In genomic region chr7:126397221-126397620, GRCm38 (mm10) we compare ENCODE assay signal across 8 mouse cellular contexts. TPM values are rescaled to one million over a fixed set of nuclear protein-coding genes. Genes with fewer than 3 reads are reported as not detected.
DNase-seq lines count a peak whose midpoint lies in the region; ATAC-seq lines count a peak whose summit lies in the region.

No protein-coding gene starts in this region.

- H3K4me3 ChIP-seq in heart, embryonic 14.5 days (ENCODE audit: control insufficient read depth in 1 of 2, insufficient read depth in 1 of 2, low read depth in 1 of 2, low read length in 2 of 2), result no peak overlapping the region; a peak in 1 of 4 replicates
- H3K4me3 ChIP-seq in hindbrain, embryonic 16.5 days (ENCODE audit: low read length), result peak overlapping the region; percentile 2; the same call in 1 of the 2 replicates
- peak overlapping the region; percentile 72; the same call in 1 of the 2 replicates for H3K4me3 ChIP-seq in midbrain, embryonic 11.5 days (ENCODE audit: low read depth, low read length)

- H3K27ac ChIP-seq in heart, embryonic 14.5 days (replicated peaks in 1 of 2; ENCODE audit: control insufficient read depth in 1 of 2, insufficient read depth in 1 of 2, low read depth in 2 of 2, low read length in 2 of 2), result peak overlapping the region in 1 of 2 experiments; percentile 44; a peak in 1 of 4 replicates
- no peak overlapping the region for H3K27ac ChIP-seq in hindbrain, embryonic 16.5 days (ENCODE audit: low read depth, low read length)
- H3K27ac ChIP-seq in midbrain, embryonic 11.5 days (ENCODE audit: low read depth, low read length), result no peak overlapping the region

- ATAC-seq in heart, embryonic 14.5 days (ENCODE audit: insufficient number of reproducible peaks, insufficient read depth, low FRiP score, low read depth), result no peak
- ATAC-seq in hindbrain, embryonic 16.5 days, result no peak
- no peak for ATAC-seq in midbrain, embryonic 11.5 days (ENCODE audit: low FRiP score)

- H3K9me3 ChIP-seq in heart, embryonic 14.5 days (ENCODE audit: control insufficient read depth, low read length), result no peaks in the 10 kb centered on the region
- no peaks in the 10 kb centered on the region for H3K9me3 ChIP-seq in hindbrain, embryonic 16.5 days (ENCODE audit: control insufficient read depth, low read length)
- H3K9me3 ChIP-seq in midbrain, embryonic 11.5 days (ENCODE audit: control insufficient read depth, low read length), result no peaks in the 10 kb centered on the region

- 29% methylated on average over 6 of the region's 6 CpGs for WGBS in heart, embryonic 14.5 days
- 60% methylated on average over 6 of the region's 6 CpGs for WGBS in hindbrain, embryonic 16.5 days
- WGBS in midbrain, embryonic 11.5 days, result 56% methylated on average over 6 of the region's 6 CpGs

- H3K36me3 ChIP-seq in heart, embryonic 14.5 days (ENCODE audit: control insufficient read depth, insufficient read depth, low read length), result 0 out of 2 replicates have a peak, but pooled peaks cover 4% of the 10 kb centered on the region
- no peaks in the 10 kb centered on the region for H3K36me3 ChIP-seq in hindbrain, embryonic 16.5 days (ENCODE audit: control insufficient read depth, insufficient read depth, low read length)
- no peaks in the 10 kb centered on the region for H3K36me3 ChIP-seq in midbrain, embryonic 11.5 days (ENCODE audit: control insufficient read depth, insufficient read depth, low read length)

- 0 out of 2 replicates have a peak overlapping the region, but pooled peaks have one; percentile 31 for H3K9ac ChIP-seq in heart, embryonic 14.5 days (ENCODE audit: low read length)
- no peak overlapping the region; the same call in 1 of the 2 replicates for H3K9ac ChIP-seq in hindbrain, embryonic 16.5 days (ENCODE audit: low read depth, low read length)
- H3K9ac ChIP-seq in midbrain, embryonic 11.5 days (ENCODE audit: low read length), result peak overlapping the region; percentile 12; the same call in 1 of the 2 replicates

- H3K4me1 ChIP-seq in heart, embryonic 14.5 days (ENCODE audit: control insufficient read depth in 2 of 2, insufficient read depth in 2 of 2, low read length in 2 of 2), result peaks cover 0 to 8% of the 10 kb centered on the region in 2 experiments; a peak in 3 of 4 replicates
- H3K4me1 ChIP-seq in hindbrain, embryonic 16.5 days (ENCODE audit: control insufficient read depth, insufficient read depth, low read depth, low read length), result peaks cover 8% of the 10 kb centered on the region
- peaks cover 4% of the 10 kb centered on the region for H3K4me1 ChIP-seq in midbrain, embryonic 11.5 days (ENCODE audit: control insufficient read depth, insufficient read depth, low read length)

- peak overlapping the region; percentile 53 for H3K4me2 ChIP-seq in heart, embryonic 14.5 days (ENCODE audit: low read length)
- peak overlapping the region; percentile 44 for H3K4me2 ChIP-seq in hindbrain, embryonic 16.5 days (ENCODE audit: low read length)
- peak overlapping the region; percentile 11; the same call in 1 of the 2 replicates for H3K4me2 ChIP-seq in midbrain, embryonic 11.5 days

- no peak for DNase-seq in heart, postnatal 36 days
- DNase-seq in c-Kit-positive CD71-positive TER-119-positive erythroid progenitor cells, embryonic 14.5 days (ENCODE audit: low spot score), result peak; percentile 49
- DNase-seq in midbrain, embryonic 11.5 days (ENCODE audit: low spot score, missing footprints), result no peak
- no peak for DNase-seq in cerebellum, adult 8-10 months
- DNase-seq in thymus, postnatal 14 days, result no peak
- DNase-seq in kidney, adult 8-10 months, result no peak

- intact Hi-C loops in heart, postnatal 36 days (cut with DNase I), result no loop called here

- no peaks in the 10 kb centered on the region for H3K27me3 ChIP-seq in heart, embryonic 14.5 days (ENCODE audit: control insufficient read depth, insufficient read depth, low read length)
- H3K27me3 ChIP-seq in hindbrain, embryonic 16.5 days (replicated peaks; ENCODE audit: control insufficient read depth, insufficient read depth, low read length), result no peaks in the 10 kb centered on the region
- H3K27me3 ChIP-seq in midbrain, embryonic 11.5 days (ENCODE audit: control insufficient read depth, insufficient read depth, low read length), result no peaks in the 10 kb centered on the region

RNA-seq across cellular contexts. Expression of gene Nfatc2ip, which starts 0.7 kb away (rescaled TPM):
- 1.3 and 2.0 TPM in 2 replicates for polyA plus RNA-seq in heart, embryonic 14.5 days (2014; fragmentation: Nextera tagmentation; extraction: Ambion mirVana)
- 1 to 10 TPM; 3.9 to 4.6 TPM for total RNA-seq in heart, postnatal 36 days (2021)
- 2.1 and 2.3 TPM in 2 replicates for polyA plus RNA-seq in hindbrain, embryonic 16.5 days (2015; fragmentation: Nextera tagmentation; extraction: Ambion mirVana)
- polyA plus RNA-seq in midbrain, embryonic 11.5 days (2014; fragmentation: Nextera tagmentation; extraction: Ambion mirVana), result 4.8 and 4.9 TPM in 2 replicates

RNA-seq across cellular contexts. Expression of gene Cd19, which starts 17.5 kb away (rescaled TPM):
- not detected in 2 replicates for polyA plus RNA-seq in heart, embryonic 14.5 days (2014; fragmentation: Nextera tagmentation; extraction: Ambion mirVana)
- total RNA-seq in heart, postnatal 36 days (2021), result 1 to 10 TPM in 1 of 2 experiments, under 1 TPM in 1; 0.44 to 1.5 TPM
- polyA plus RNA-seq in hindbrain, embryonic 16.5 days (2015; fragmentation: Nextera tagmentation; extraction: Ambion mirVana), result not detected in 2 replicates
- not detected in 2 replicates for polyA plus RNA-seq in midbrain, embryonic 11.5 days (2014; fragmentation: Nextera tagmentation; extraction: Ambion mirVana)

RNA-seq across cellular contexts. Expression of gene Spns1, which starts 20.0 kb away (rescaled TPM):
- polyA plus RNA-seq in heart, embryonic 14.5 days (2014; fragmentation: Nextera tagmentation; extraction: Ambion mirVana), result 35.1 and 35.8 TPM in 2 replicates
- total RNA-seq in heart, postnatal 36 days (2021), result 10 to 100 TPM; 31.5 to 33.1 TPM
- 98.1 and 98.9 TPM in 2 replicates for polyA plus RNA-seq in hindbrain, embryonic 16.5 days (2015; fragmentation: Nextera tagmentation; extraction: Ambion mirVana)
- polyA plus RNA-seq in midbrain, embryonic 11.5 days (2014; fragmentation: Nextera tagmentation; extraction: Ambion mirVana), result 40.8 and 45.8 TPM in 2 replicates

RNA-seq across cellular contexts. Expression of gene Lat, which starts 27.9 kb away (rescaled TPM):
- polyA plus RNA-seq in heart, embryonic 14.5 days (2014; fragmentation: Nextera tagmentation; extraction: Ambion mirVana), result 3.3 and 3.4 TPM in 2 replicates
- total RNA-seq in heart, postnatal 36 days (2021), result under 1 TPM in 1 of 2 experiments, not detected in 1; 0.33 TPM
- polyA plus RNA-seq in hindbrain, embryonic 16.5 days (2015; fragmentation: Nextera tagmentation; extraction: Ambion mirVana), result 0.55 and 1.00 TPM in 2 replicates
- 1.8 and 2.7 TPM in 2 replicates for polyA plus RNA-seq in midbrain, embryonic 11.5 days (2014; fragmentation: Nextera tagmentation; extraction: Ambion mirVana)

RNA-seq across cellular contexts. Expression of gene Rabep2, which starts 31.3 kb away (rescaled TPM):
- polyA plus RNA-seq in heart, embryonic 14.5 days (2014; fragmentation: Nextera tagmentation; extraction: Ambion mirVana), result 19.6 and 19.8 TPM in 2 replicates
- total RNA-seq in heart, postnatal 36 days (2021), result 1 to 10 TPM; 7.5 to 9.0 TPM
- 23.1 and 26.0 TPM in 2 replicates for polyA plus RNA-seq in hindbrain, embryonic 16.5 days (2015; fragmentation: Nextera tagmentation; extraction: Ambion mirVana)
- polyA plus RNA-seq in midbrain, embryonic 11.5 days (2014; fragmentation: Nextera tagmentation; extraction: Ambion mirVana), result 17.9 and 18.0 TPM in 2 replicates

Comparison
In these comparisons a context has a peak if more than half of its experiments do, and no peak if none do; other contexts are left out.
1. H3K4me3 ChIP-seq: peak in hindbrain, embryonic 16.5 days (single experiment) and midbrain, embryonic 11.5 days (single experiment); none in heart, embryonic 14.5 days (0 of 2).
2. Peak in every context shown above with its lines, with median percentiles within 50 percentile points of each other: H3K4me2 ChIP-seq.